Mouse (Mus musculus) thymus, adult 2 months (tissue): Measurements from ENCODE around the gene Dusp1.

ENCODE experiments used
- CTCF ChIP-seq: fragments of 200-500 bp; IDR thresholded peaks from 2 replicates; pipeline ENCODE4 v1.5.1; 2012; ENCODE audit warnings: mild to moderate bottlenecking, control low read depth, low read length, moderate library complexity, borderline replicate concordance; ENCODE audit not compliant: control insufficient read depth, poor library complexity, insufficient read depth; ENCODE audit errors: extremely low read depth
- POLR2A ChIP-seq: fragments of 200-500 bp; IDR thresholded peaks from 2 replicates; pipeline ENCODE4 v1.6.1; 2012; ENCODE audit warnings: mild to moderate bottlenecking, low read length, control low read depth, moderate library complexity; ENCODE audit not compliant: control insufficient read depth, poor library complexity, insufficient read depth; ENCODE audit errors: extremely low read depth

DNA sequence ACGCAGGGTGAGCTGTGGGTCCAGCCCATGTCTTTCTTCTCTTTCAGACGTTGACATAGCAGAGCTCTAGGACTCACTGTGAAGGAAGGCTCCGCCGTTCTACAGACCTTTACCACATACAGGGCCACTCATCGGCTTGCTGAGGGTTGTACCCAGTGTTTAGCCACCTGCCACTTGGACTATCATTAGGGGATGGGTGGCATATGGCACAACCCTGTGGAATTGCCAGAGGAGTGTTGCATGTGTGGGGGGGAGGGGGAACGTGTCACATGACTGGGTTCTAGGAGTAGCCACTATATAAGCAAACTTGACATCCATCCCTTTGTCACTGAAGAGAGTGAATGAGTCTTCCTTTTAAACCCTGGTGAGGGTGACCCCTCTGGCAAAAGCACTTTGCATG lies 1.5 kb upstream of the Dusp1 start:
- TF ChIP-seq CTCF = no peak
- TF ChIP-seq POLR2A = no peak
